Mouse (Mus musculus) kidney, adult 8-10 months (tissue): ENCODE measurements around the gene Ppp2r5c.

Source experiments
- DNase-seq, 2 experiments: peaks; one replicate each; pipeline ENCODE4 v3.0.0; 2022

Gene Ppp2r5c

DNA sequence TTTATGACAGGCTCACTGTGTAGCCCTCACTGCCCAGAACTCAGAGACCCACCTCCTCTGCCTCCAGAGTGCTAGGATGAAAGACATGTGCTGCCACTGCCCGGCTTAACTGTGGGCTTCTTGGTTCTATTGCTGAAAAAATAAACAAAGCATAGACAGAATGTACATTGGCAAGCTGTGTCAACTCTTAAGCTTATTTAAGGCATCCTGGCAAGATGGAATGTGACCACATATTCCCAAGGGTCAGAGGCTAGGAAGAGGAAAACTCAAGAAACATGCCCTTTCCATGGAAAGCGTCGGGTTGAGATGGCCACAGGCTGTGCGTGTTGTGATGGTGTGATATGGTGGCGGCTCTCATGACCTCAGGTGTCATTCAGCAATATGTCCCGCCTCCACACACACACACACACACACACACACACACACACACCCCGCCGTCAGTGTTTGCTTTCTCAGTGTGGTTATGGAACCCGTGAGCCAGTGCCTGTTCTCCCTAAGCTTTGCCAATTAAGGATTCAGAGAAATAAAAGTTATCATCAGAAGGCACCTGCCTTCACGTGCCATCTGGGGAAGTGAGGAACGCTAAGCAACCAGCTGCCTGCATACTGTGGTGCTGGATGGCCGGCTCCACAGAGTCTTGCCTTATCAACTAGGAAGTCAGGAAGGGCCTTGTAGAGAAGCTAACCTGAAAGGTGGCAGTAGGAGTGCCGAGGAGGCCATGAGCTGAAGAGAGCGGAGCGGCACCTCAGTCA lies 73.5 kb downstream of the Ppp2r5c start:
- DNase-seq, result no peak

DNA sequence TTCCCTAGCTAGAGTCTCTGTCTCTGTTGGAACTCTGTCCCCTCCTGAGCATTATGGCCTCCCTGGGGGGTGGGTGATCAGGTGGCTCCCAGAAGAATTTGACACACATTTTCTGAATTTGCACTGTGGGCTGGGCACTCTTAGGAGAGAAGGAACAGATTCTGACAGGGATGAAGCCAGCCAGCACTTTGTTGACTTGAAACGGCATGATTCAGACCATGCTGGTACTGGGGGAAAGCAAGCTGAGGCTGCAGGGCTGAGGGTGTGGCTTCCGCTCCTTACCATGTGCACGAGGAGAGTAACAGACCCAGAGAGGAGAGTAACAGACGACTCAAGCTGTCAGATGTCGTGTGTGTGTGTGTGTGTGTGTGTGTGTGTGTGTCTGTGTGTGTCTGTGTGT lies 76.6 kb downstream of the Ppp2r5c start:
- no peak for DNase-seq

DNA sequence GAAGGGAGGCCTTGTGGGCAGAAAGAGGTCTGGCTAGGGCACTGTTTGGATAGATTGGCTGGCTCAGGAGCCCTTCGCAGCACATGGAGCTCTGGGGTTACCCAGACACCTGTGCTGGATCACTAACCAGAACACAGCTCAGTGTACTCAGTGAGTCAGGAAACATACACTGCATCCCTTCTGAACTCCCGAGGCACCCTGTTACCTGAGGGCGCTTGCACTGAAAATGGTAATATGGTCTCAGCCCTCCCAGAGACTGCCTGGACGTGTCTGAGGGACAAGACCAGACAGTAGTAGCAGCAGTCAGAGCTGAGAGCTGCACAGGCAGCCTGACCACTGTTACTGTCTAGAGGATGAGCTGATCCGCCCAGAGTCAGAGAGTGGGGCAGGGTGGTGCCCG lies 85.8 kb downstream of the Ppp2r5c start:
- DNase-seq, result no peak

DNA sequence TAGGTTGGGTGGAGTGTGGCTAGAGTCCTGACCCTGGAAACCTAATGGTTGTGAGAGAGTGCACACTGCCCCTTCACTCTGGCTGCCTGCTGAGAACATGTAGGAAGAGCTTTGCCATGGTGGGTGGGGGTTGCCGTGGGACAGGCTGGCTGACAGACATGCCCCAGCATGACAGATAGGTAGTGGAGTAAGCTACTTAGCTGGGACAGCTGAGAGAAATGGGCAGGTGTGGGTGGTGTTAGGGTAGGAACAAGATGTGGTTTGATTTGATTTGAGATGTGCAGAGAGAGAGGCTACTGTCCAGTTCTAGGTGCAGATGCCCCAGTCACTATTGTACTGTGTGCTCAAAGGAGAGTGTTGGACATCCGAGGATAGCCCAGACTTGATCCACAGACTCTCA lies 86.2 kb downstream of the Ppp2r5c start:
- DNase-seq, result no peak

DNA sequence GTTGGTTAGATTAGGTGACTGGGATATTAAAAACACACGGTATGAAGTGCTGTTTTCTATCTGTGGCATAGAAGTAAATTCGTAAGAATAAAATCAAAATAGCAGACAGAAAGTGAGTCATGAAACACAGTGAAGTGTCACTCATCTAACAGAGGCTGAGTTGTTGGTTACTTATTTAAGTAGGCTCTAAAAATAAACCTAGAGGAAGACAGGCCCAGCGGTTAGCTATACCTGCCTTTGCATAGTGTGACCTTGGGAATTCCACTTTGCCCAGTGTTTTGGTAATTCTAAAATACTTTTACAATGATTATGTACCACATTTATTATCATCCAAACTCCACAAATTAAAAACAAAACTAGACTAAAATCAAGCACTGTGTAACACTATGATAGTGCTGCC lies 86.9 kb downstream of the Ppp2r5c start:
- no peak for DNase-seq

DNA sequence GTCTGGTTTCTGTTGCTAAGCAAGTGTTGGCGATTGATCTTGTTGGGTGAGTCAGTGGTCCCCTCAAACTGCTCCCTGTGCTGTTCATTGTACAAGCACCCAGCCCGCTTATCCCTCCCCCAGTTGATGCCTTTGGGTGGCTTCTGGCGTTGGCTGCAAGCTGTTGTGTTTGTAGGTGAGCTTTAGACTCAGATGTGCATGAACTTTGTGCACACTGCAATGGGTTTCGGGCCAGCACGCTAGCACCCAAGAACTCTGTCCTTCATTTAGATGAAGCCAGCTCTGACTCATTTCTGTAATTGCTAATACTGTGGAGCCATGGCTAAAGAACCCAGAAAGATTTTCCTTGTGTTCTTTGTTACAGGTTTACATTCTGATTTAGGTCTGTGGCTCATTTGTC lies 88.4 kb downstream of the Ppp2r5c start:
- DNase-seq, result peak in 1 of 2 experiments; percentile 29

DNA sequence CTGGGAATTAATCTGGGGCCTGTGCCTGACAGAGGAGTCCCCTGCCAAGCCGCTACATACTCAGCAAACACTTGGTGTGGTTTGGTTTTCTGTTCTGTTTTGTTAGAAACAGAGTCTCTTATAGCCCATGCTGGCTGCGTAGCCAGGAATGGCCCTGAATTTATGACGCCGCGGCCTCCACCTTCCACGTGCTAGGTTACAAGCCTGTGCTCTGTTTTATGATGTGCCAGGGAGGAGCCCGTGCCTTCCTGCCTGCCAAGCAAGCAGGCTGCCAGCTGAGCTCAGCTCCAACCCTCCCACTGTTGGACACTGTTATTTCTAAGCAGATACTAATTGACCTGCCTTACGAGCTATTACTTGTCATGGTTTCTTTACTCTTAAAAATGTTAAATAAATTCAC lies 90.8 kb downstream of the Ppp2r5c start:
- DNase-seq, result no peak

DNA sequence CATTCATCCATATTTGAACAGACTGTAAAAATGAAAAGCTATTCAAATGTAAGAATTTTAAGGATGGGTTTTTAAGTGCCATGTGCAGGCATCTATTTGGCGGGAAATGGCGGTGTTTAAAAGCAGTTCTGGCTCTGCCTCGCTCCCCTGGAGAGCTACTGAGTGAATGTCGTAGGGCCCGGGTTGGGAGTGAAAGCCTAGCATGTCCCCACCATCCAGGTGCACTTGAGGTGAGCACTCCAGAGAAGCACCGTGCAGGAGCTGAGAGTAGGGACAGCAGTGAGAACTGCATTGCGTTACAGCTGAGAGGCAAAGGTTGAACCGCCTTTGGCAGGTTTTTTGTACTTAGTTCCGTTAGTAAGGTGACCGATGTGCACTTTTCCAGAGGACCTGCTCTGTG lies 92.4 kb downstream of the Ppp2r5c start:
- no peak for DNase-seq

DNA sequence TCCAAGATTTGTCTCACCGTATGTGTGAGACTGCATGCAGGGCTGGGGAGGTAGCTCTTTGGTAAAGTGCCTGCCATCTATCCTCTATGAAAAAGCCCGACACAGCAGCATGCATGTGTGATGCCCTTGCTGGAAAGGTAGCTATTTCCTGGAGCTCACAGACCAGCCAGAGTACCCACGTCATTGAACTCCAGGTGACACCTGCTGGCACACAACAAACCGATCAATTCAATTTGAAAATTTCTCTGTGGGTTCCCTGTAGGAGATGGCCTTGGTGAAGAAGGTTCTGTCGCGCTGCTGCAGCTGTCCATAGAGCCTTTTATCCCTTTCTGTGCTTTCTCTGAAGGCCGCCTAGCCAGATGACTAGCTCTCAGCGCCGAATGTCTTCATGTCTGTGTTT lies 92.9 kb downstream of the Ppp2r5c start:
- DNase-seq, result no peak

DNA sequence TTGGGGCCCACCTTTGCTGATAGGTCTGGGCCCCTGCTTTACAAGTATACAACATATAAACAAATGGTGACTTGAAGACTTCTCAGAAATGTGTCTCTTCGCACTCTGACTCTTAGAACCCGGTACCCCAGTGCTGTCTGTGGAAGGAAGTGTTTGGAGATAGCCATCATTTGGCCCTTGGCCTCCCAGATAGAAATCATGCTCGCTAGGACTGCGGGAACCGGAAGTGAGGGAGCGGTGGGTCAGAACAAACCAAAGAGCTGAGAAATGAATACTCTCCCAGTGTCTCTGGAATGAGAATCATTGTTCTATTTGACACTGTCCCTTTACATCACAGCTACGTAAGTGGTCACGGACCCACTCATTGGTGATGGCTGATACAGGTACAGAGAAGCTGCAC lies 93.4 kb downstream of the Ppp2r5c start:
- no peak for DNase-seq

DNA sequence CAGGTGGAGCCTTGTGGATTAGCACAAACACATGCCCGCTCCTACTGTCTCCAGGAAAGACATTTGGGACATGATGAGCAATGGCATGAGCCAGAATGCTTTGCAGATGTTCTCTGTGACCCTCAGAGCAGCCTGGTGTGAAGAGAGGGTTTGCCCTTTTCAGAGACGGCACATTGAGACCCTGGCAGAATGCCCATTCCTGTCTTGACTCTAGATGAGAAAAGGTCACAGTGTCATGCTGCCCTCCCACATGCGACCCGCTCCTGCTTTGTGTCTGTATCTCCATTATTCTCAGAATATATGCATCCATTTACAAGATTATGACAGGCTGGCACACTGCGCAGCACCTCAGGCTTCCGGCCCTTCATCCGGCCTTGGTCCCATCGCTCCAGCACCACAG lies 94.1 kb downstream of the Ppp2r5c start:
- no peak for DNase-seq

DNA sequence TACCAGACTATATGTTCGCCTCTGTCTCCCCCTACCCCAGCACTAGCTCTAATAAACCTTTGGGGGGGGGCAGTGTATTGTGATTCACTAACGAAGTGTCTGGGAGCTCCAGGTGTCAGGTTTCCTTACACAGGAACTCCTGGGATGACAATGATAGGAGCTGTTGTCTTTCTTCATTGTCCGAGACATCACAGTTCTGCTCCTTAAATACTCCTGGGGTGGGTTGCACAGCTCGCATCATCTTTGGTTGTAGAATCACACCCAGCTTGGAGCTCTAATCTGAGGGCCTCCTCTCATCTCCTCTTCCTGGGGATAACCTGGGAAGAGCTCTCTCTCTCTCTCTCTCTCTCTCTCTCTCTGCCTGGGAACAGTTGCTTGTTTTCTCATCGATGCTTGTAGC lies 94.6 kb downstream of the Ppp2r5c start:
- DNase-seq, result no peak

DNA sequence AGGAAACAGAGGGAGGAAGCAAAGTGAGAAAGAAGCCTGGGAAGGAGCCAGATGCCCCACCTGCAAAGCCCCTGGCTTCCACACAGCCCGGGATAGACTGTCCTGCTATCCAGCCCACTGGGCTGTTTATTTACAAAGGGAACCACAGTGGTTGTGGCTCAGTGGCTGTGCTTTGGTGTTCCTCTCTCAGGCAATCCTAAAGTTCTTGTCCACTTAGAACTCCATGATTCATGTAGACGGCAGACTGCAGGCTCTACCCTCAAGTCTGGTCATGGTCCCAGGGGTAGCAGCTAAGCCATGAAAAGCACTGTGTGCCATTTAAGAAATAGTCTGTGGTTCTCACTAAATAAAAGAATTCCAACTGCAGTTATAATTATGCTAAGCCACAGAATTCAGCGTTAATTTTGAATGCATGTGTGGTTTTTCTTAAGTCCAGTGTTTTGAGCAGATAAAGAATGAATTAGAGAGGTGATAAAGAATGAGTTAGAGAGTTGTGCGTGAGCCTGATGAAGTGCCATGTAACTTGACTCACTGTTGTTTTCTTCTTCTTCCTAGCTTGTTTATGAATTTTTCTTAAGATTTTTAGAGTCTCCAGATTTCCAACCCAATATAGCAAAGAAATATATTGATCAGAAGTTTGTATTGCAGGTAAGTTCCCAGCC lies 98.3 kb downstream of the Ppp2r5c start:
- no peak for DNase-seq

DNA sequence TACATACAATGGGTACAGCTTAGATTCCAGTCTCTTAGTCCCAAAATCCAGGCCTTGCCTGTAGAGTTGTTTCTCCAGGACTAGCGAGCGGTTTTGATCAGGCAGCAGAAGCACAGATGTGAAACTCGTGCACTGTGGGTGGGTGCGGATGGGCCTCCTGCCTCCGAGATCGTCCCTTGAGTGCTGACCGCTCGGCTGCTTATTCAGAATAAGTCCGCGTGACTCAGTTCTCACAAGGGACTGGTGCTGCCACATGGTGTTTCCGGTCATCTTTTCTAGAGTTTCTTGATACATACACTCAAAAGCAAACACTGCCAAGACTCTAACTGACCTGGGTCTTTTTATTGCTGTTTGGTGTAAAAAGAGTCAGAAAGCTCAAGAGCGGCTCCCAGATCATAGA lies 100.7 kb downstream of the Ppp2r5c start:
- DNase-seq, result no peak

DNA sequence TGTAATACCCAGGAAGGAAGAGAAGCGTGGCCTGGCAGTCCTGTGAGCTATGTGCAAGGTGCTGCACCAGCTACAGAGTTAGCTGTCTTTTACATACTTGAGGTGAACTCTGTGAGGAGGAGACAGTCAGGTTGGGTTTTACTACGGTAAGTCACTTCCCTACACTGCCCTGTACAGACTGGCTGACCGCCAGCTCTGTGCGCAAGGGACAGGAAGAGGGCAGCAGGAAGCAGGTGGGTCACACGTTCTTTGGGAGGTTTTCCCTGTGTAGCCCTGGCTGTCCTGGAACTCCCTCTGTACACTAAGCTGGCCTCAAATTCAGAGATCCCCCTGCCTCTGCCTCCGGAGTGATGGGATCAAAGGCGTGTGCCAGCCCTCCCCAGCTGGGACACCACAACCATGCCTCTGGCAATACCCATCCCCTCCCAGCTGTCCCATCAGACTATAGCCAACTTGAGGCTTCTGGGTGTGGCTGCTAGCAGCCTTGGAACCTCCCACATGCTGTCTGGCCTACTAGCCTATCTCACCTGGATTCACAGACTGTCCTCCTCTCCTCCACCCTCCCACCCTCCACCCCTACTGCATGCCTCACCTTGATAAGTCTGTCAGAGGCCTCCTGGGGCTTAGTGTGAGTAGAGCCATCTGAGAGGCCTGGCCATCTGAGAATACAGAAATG lies 102.7 kb downstream of the Ppp2r5c start:
- DNase-seq, result no peak

DNA sequence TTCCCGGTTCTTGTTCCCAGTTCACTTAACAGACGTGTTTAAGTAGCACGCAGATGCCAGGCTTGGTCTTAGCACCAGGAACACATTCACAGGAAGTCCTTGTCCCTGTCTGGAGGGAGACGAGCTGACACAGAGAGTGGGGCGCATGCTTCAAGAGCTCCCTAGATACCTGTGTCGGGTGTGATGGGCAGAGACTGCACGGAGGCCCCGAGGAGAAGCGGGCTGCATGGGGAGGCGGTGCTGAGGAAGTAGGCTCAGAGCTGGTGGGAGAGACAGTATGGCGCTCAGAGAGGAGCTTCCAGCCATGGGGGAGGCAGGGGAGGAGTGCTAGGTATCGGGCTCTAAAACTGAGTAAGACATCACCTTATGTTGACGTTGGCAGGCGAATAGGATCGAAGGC lies 103.4 kb downstream of the Ppp2r5c start:
- no peak for DNase-seq

DNA sequence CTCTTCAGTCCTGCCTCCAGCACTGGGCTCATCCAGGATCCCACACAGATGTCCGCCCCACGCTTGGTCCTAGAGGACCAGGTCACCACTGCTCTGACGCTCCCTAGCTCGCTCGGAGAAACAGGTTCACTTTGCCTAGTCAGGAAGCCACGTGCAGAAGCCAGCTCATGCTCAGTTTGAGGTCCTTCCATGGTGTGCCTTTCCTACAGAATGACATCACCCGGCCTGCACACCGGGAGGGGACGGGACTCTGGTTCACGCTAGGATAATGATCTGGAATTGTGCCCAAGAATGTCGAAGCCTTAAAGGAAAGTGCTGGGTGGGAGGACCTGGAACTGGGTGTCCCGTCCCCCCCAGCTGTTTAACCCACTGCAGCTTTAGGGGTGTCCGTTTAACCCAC lies 105.2 kb downstream of the Ppp2r5c start:
- DNase-seq, result no peak

DNA sequence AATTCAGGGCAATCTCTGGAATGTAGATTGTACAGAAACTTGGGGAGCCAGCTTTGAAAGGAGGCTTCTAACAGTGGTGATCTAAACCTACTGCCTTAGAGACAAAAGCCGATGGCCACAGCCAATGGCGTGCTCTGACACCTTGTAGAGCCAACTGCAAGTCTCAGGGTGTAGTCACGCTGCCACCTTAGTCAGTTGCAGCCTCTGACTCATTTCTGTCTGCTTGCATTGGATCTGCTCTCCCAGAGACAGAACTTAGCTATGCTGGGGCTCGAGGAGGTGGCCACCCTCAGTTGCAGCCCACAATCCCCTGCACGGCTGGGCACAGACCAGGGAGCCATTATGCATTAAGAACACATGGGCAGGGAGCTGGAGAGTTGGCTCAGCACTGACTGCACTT lies 106.4 kb downstream of the Ppp2r5c start:
- DNase-seq, result no peak

DNA sequence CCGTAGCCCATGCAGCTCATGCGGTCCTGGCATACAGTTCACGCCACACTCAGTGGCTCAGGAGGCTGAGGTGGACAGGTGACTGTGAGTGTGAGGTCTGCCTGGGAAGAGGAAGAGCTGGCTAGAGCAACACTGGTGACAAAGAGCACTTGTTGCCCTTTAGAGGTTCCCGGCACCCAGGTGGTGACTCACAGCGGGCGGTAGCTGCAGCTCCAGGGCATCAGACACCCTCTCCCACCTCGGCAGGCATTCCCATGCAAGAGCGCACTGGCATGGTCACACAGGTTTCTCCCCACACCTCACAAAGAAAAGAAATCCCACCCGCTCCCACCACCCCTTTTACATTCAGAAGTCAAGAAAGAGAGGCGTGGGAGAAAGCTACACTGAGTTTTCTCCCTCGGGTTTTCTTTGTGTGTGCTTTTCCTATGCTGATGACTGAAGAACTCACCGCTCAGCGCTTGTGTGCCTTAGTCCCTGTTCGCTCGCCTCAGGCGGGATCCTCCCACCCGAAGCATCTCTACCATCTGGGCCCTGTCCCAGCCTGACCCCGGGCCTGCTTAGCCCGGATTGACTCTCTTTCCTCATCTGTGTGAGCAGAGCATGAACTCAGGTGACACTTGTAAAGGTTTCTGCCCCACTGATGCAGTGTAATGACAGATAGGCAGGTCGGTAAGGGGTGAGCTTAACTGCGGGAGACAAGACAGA lies 108.8 kb downstream of the Ppp2r5c start:
- no peak for DNase-seq

DNA sequence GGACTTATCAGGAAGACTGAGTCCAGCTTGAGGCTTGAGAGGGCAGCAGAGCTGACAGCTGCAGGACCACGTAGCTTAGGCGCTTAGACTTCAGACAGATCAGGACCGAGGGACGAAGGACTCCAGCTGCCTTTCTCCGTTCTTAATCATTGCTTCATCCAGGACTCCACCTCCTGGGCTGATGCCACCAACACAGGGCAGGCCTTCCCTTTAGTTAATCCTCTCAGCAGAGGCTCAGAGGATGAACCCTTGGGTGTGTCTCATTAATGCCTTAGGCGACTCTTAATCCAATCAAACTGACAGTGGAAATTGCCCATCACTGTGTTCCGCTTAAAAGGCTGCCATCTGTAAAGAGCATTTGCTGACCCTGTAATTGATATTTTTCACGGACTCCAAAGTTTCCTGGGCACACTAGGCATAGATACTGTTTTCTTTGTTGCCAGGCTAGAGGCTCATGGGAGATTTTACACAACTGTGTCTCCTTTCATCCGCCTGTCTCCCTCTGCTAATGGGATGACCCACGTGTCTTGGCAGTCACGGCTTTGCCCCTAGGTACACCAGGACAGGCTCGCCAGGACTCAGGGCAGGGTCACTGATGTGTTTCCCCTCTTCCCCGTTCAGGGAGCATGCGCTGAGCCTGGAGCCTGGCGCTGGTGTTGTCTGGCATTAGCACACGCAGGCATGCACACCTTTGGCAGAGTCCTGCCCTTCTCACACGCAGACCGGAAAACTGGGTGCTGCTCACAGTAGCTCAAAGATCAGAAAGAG lies 110.1 kb downstream of the Ppp2r5c start:
- DNase-seq, result no peak

DNA sequence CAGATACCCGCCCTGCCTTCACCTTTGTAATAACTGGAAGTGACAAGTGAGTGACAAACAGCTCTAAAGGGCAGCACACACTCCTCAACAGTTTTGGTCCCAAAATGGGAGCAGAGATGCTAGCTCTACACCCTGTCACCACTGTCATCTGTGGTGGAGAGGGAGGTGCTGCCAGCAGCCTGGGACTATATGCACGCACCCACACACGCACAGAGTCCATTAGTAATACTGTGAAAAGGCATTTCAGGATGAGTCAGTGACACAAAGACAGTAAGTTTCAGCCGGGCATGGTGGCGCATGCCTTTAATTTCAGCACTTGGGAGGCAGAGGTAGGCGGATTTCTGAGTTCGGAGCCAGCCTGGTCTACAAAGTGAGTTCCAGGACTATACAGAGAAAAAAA lies 111.3 kb downstream of the Ppp2r5c start:
- no peak for DNase-seq

DNA sequence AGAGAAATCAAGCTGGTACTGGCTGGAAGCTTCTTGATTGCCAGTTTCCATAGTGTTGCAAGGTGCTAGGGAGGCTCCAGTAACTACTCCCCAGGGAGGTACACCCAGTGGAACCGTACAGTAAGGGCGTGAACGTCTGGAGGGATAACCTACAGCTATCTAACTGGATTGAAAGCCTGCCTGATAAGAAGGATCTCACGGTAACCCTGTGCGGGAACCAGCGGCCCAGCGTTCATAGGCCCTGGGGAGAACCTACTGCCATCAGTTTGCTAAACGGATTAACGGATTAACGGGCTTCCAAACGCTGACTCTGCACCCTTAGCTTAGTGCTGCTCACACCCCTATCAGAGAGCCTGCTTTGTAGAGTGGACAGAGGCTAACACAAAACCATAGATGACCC lies 116.5 kb downstream of the Ppp2r5c start:
- DNase-seq, result no peak

DNA sequence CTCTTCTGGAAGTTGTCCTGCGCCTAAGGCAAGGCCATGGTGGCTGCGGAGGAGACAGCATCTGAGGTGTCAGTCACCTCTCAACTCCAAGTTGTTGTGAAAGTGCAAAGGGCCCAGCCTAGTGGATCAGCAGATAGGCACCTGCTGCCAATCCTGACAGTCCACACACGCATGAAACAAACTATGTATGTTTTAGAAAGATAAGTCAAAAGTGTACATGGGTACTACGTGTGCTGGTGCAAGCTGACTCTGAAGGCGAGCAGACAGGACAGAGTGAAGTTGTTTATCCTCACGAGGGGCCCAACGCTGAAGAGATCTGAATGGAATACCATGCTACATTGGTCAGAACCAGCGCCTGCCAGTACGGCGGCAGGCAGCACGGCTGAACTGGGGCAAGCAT lies 117.9 kb downstream of the Ppp2r5c start:
- DNase-seq, result no peak
